Mouse (Mus musculus) c-Kit-positive CD71-positive TER-119-positive erythroid progenitor cells, embryonic 14.5 days (primary cell): Measurements from ENCODE around the gene Bin2.

ENCODE experiments used
- DNase-seq: peaks from one replicate; pipeline ENCODE4 v3.0.0-alpha.2; 2013; ENCODE audit warnings: low spot score

Gene Bin2

GRCm38 (mm10) chr15:100669337-100669736 is at the start of gene Bin2:
Gene Bin2 (minus strand): TSS chr15:100669553.
- DNase-seq: peak; percentile 47

DNA sequence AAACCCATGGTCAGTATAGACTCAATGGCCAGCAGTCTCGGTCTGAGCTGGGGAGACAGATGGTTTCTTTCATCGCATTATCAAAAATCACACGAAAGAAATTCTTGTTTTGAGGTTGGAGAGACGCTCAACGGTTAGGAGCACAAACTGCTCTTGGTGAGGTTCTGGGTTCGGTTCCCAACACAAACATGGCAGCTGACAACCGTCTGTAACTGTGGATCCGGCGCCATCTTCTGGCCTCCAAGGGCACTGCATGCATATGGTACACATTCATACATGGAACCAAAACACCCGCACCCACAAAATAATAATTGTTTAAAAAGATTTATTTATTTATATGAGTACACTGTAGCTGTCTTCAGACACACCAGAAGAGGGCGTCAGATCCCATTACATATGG is 49.2 kb upstream of the Bin2 start:
- DNase-seq: no peak

- DNase-seq: no peak
Measured at GRCm38 (mm10) chr15:100717933-100718332, 48.6 kb upstream of the Bin2 start.

GRCm38 (mm10) chr15:100715399-100715993 is 46.1 kb upstream of the Bin2 start:
- no peak for DNase-seq

GRCm38 (mm10) chr15:100714470-100714869 is 45.1 kb upstream of the Bin2 start:
- no peak for DNase-seq

DNA sequence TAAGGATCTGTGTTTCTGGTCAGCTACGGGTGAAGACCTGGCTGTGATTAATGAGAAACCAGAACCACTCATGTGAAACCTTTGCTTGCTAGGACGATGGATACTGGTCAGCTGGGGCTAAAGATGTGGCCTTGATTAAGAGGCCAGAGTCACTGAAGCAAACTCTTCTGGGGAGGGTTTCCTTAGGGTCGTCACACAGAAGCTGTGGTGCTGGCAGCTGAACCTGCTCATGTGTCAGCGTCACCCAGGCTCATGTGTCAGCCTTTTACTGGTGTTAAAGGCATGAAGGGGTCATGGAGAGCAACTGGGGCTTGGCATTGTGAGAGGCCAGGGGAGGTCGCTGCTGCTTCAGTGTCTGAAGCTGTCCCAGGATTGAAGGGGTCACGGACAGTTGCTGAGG is 41.5 kb upstream of the Bin2 start:
- no peak for DNase-seq

DNA sequence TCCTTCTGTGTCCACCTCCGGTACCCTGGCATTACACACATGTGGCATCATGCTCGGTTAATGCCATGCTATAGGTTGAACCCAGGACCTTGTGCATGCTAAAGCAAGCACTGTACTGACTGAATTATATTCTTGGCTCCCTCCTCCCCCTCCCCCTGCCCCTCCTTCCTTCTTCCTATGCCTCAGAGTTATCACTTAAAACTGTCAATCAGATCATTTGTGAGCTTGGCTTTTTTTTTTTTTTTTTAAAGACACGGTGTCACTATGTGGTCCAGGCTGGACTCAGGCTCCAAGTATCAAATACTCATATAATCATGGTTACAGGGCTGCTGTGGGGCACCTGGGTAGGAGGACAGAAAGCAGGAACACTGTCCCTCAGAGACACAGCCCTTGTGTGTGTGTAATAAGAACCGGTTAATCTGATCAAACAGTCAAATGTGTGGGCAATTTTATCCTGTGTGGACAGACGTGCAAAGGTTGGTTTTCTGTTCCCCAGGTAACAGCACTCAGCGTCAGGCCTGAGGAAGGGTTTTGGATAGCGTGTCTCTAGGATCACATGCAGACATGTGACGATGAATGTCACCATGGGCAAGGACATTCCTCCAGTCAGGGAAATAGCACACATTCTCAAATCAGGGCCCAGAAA is 39.2 kb upstream of the Bin2 start:
- no peak for DNase-seq

DNA sequence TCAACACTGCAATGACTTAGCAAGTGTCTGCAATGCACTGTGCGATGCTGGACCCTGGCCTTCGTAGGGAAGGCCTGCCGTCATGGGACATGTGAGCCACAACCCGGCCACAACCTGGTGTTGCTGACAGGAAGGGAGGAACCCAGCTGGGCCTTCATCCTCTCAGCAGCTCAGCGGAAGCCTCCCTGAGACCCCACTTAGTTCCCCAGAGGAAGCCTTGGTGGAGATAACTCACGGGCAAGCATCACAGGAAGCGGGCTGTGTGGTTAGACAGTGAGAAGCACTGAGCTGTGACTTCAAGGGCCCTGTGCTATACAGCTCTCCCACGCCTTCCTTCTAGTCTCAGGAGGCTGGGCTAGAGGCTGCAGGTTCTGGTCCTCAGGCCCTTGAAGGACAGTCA is 36.9 kb upstream of the Bin2 start:
- DNase-seq: no peak

- no peak for DNase-seq
Measured at GRCm38 (mm10) chr15:100705376-100705775, 36.0 kb upstream of the Bin2 start.

- no peak for DNase-seq
Measured at GRCm38 (mm10) chr15:100703913-100704312, 34.6 kb upstream of the Bin2 start.

DNA sequence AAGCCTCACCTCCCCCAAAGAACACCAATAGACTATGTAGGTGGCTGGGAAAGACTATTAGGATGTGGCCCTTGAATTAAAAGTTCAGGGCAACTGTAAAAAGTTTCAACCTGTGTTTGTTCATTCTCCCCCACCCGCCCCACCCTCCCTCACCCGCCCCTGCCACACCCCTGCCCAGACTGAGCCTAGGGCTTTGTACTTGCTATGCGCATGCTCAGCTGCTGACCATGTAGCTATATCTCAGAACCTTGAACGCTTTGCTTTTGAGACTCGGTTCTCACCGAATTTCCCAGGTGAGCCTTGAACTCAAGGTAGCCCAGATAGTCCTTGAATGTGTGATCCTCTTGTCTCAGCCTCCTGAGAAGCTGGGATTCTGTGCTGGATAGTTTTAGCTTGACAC is 32.5 kb upstream of the Bin2 start:
- no peak for DNase-seq

DNA sequence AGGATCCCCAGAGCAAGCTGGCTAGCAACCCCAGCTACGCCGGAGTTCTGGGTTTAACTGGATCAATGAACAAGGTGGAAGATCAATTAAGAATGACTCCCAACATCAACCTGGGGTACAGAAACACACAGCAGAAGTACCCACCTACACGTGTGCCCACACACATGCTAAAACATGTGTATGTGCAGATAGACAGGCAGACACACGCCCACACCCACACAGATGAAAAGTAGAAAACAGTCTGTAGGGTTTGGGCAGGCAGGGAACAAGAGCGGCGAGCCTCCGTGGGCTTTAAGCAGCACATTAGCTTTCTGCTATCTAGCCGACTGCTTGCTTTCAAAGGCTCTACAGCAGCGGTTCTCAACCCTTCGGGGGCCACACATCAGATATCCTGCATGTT is 31.8 kb upstream of the Bin2 start:
- no peak for DNase-seq

DNA sequence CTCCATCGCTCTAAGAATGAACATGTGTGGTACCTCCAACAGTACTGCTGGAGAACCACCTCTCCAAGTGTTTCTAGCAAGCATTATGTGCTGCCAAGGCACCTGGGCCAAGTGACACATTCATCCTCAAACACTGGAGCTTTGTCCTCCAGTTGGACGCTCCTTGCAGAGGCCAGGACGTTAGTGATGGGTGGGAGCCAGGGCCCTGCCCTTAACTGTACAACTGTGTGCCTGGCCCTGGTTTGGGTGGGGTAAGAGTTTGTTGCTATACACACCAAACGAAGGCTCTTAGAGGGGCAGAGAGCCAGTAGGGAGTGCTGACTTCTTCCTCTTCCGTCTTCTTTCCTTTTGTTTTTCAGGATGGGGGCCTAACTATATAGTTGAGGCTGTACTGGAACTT is 31.1 kb upstream of the Bin2 start:
- no peak for DNase-seq

DNA sequence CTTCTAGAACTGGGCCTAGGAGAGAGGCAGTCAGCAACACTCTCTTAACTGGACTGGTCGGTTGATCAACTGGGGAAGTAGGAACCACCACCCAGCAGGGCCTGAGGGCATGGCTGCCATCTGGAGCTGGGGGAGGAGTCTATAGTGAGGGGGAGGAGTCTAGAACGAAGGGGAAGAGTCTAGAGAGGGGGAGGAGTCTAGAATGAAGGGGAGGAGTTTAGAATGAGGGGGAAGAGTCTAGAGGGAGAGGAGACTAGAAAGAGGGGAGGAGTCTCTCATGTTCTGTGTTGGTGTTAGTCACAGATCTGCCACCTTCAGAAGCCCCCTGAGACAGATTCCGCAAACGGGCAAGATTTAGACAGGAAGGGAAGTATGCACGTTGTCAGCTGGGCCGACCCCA is 30.0 kb upstream of the Bin2 start:
- DNase-seq: no peak

DNA sequence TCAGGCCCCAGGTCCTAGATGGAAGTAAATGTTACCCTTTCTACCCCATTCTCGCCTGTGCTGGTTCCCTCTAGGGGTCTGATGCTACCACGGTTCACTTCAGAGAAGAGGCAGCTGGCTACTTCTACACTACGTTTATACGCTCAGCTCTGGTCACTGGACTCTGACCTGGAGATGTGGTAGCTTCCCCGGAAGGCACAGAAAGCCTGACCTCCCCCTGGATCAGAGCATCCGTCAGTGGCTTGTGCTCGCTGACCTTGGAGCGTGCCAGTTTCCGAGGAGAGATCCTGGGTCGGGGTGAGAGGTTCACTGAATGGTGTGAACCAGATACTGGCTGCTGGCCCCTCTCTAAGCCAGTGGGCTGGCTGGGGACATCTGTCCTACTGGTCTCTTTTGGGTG is 28.7 kb upstream of the Bin2 start:
- no peak for DNase-seq

- DNase-seq: no peak
Measured at GRCm38 (mm10) chr15:100694406-100694805, 25.1 kb upstream of the Bin2 start.

DNA sequence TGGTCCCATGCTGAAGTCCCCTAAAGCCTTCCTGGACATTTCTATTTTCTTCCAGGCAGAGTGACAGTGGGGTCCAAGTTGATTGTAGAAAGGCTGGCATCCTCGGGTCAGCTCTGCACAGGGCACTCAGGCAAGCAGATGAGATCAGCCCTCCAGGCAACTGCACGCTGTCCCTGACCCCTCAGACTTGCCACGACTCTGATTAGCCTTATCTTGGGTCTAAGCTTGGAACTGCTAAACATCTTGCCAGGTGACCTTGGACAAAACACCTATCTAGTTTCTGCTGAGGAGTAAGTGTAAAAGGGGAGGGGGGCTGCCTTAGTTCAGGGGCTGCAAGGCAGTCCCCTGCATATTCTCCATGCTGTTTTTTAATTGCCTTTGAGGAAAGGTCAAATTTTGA is 22.6 kb upstream of the Bin2 start:
- no peak for DNase-seq

DNA sequence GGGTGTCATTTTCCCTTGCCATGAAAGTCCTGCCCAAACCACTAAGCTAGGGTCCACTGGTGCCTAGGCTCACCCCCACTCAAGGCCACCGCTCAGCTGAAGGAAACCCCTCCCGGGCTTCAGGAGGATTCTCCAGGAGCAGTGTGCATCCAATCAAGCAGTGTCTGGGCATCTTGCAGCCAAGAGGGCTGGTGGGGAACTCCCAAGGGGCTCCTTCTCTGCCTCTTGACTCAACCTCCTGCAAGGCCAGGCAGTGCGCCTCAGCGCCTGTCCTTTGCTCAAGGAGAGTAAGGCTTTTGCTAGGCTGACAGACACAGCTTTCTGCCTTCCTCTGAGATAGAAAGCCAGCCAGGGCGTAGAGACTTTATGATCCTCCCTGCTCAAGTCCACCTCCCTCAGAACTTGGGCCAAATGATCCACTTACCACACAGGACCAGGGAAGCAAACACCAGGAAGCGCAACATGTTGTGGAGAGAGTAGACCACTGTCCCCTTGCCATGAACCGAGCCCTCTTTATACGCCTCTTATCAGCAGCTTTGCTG is 18.1 kb upstream of the Bin2 start, which contains the start of gene Cela1:
TSS of gene Cela1 (minus strand) at position 492 of the 542 bp plus-strand sequence.
- DNase-seq: no peak

- DNase-seq: no peak
Measured at GRCm38 (mm10) chr15:100686989-100687388, 17.6 kb upstream of the Bin2 start.

DNA sequence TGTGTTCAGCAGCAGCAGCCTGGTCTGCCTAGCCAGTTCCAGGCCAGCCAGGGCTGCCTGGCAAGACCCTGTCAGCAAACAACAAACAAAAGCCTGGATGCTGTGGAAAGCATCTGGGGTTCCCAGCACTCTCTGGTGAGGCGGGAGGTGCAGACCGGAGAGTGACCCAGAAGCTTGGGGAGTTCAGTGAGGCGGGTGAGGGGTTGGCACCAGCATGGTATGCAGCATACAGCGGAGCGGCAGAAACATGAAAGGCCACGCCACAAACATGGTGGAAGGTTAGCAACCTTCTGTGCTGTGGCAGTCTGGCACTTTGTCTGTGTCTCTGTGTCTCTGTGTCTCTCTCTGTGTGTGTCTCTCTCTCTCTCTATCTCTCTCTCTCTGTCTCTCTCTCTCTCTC is 17.1 kb upstream of the Bin2 start:
- no peak for DNase-seq

- no peak for DNase-seq
Measured at GRCm38 (mm10) chr15:100685849-100686248, 16.5 kb upstream of the Bin2 start.

DNA sequence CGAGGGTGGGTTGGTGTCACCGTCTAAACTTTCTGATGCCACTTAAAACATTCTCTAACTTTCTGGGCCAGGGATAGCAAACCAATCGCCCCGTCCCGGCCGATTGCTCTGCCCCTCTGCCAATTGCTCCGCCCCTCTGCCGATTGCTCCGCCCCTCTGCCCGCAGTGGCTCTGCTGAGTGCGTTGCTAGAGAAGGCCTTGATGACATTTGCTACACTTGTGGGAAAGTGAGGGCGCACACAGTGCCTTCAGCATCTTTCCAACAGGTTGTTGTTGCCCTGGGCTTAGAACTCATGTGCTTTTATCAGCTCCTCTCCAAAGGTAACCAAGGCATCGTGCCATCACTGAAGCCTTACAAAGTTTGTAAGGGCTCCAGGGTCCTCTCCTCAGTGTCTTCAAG is 15.9 kb upstream of the Bin2 start:
- DNase-seq: no peak

- no peak for DNase-seq
Measured at GRCm38 (mm10) chr15:100684450-100684849, 15.1 kb upstream of the Bin2 start.

DNA sequence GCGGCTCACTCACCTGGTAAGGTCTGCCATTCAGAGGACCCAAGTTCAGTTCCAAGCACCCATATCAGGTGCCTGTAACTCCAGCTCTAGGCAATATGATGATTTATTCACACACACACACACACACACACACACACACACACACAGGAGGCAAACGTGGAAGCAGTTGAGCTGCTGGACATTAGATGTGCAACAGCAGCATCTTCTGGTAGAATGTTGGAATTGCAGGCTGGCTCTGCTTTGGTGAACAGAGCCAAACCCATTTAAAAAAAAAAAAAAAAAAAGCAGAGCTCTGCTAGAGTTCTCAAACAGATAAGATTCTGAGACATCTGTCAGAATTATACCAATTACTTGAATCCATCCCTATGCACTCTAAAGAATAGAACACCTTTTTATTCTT is 13.7 kb upstream of the Bin2 start:
- DNase-seq: peak; percentile 86
